In genomic region chr16:94596633-94597032, GRCm38 (mm10) we compare ENCODE assay signal across 23 mouse cellular contexts.
"Had no signal": no experiment of that assay in that cellular context is flagged by ENCODE, and none has a peak within 500 bp of the region (broad histone marks: within the 10 kb centered on the region; RNA-seq: fewer than 3 reads in every experiment).

No protein-coding gene starts in this region.

- H3K27ac ChIP-seq: heart, adult 2 months; hindbrain, embryonic 10.5 days; hindbrain, embryonic 12.5 days; hindbrain, embryonic 14.5 days; left cerebral cortex, adult 2 months; limb, embryonic 10.5 days; limb, embryonic 12.5 days; liver, embryonic 13.5 days; liver, embryonic 15.5 days had no signal

- DNase-seq: gastrocnemius, postnatal 14 days; gastrocnemius, postnatal 36 days; heart, adult 11 months; heart, adult 2 months; heart, postnatal 10 days; heart, postnatal 36 days; kidney, adult 11 months; kidney, adult 2 months; kidney, postnatal 10 days; kidney, postnatal 25 days; kidney, postnatal 4 days; liver; liver, embryonic 13.5 days had no signal

- H3K4me3 ChIP-seq: heart, adult 2 months; heart, embryonic 12.5 days; hindbrain, embryonic 10.5 days; hindbrain, embryonic 12.5 days; left cerebral cortex, adult 2 months; limb, embryonic 10.5 days; limb, embryonic 12.5 days; liver, embryonic 13.5 days; liver, embryonic 15.5 days had no signal

- ATAC-seq: hindbrain, embryonic 16.5 days; intestine, embryonic 16.5 days had no signal
